Mouse (Mus musculus): ENCODE results near the gene Olfr806.

GRCm38 (mm10) chr10:129765182-129765581 lies 23.5 kb upstream of the Olfr806 start, which contains the start of gene Olfr808:
- TF ChIP-seq POLR2A (IDR thresholded peaks at IDR 0.05; ENCODE audit: insufficient read depth, low read depth, low read length) (no peak), EP300 (IDR thresholded peaks at IDR 0.05; ENCODE audit: insufficient read depth, low read depth, low read length) (no peak)
